Mouse (Mus musculus): ENCODE measurements around the gene Atoh7.
"Not testable (repeated sequence)": the region's sequence is repeated elsewhere in the genome, so short reads cannot be mapped to it uniquely, and the experiment has no call there.

Atoh7 gene

DNA sequence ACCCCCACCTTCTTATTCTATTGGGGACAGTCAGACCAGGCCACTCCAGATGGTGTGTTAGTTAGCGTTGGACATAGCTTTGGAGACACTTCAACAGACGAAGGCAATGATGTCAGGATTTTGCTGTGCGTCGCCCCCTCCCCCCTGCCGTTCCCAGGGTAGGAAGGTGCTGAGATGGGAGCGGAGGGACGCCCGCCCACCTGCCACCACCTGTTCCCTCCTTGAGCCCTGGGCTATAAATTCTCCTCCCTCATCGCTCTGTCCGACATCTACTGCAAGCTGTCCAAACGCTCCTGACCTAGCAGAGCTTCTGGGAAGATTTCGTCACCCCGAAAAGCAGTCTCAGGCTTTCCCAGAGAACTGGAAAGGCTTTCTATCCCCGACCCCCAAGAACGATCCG is at the start of gene Atoh7:
Gene Atoh7 (plus strand): TSS at position 131 of the 400 bp plus-strand sequence.
- peak; percentile 40 for DNase-seq

DNA sequence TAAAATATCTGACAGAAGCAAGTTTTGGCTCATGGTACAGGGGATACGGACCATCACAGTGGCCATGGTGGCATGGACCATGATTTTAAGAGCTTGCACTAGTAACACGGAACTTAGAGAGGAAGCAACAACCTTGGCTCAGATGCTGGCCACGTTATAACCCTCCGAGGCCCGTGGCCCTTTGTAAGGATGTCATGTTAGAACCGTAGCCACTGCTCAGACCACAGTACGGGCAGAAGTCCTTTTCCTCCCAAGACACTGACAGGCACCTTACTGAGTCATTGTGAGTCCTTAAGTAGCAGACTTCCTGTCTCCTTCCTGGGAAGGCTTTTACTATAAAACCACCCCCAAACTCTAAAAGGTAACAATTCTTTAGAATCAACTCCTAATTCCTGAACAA is 48.2 kb upstream of the Atoh7 start:
- no peak for DNase-seq

DNA sequence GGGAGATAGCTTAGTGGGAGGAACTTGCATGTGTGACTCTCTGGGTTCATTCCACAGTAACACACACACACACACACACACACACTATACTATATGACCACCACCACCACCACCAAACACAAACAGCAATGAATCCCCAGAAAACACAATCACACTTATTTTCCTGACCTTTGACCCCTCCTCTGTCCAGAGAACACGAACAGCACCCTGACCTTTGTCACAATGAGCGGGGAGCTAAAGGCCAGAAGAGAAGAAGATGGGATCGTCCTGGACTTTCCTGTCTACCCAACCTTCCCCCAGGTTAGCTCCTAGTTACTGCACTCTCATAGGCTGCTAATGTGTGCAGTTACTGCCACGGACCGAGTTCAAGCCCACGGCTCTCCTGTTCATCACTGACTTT is 47.4 kb upstream of the Atoh7 start:
- DNase-seq, result no peak

DNA sequence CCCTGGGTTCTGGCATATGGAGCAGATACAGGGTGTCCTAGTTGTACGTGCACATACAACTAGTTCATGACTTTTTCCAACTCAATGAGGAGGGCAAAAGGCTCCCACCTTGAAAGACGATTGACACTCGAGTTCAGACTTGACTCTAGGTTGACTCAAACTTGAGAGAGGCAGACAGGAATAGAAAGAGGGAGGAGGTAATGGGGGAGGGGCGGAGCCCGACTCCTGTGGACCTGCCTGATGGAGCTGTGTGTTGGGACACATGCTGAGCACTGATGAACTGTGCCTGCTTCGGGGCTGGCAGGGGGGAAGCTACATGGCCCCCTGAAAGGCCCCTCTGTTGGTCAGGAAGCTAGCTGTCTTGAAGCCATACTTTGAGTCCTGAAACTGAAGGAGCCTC is 46.4 kb upstream of the Atoh7 start:
- no peak for DNase-seq

DNA sequence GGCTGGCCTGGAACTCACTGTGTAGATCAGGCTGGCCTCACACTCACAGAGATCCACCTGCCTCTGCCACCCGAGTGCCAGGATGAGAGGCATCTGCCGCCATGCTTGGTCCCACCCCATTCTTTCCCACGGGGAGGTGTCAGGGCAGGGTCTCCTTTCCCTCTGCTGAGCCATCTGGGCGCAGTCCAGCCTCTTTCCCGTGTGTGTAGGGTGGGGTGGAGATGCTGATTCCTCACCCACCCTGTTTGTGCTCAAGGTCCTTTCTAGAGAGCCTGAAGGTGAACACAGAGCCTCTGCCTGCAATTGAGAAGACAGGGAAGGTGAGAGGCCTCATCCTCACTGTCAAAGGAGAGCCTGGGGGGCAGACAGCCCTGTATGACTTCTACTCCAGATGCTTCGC is 45.4 kb upstream of the Atoh7 start:
- not testable (repeated sequence) for DNase-seq

DNA sequence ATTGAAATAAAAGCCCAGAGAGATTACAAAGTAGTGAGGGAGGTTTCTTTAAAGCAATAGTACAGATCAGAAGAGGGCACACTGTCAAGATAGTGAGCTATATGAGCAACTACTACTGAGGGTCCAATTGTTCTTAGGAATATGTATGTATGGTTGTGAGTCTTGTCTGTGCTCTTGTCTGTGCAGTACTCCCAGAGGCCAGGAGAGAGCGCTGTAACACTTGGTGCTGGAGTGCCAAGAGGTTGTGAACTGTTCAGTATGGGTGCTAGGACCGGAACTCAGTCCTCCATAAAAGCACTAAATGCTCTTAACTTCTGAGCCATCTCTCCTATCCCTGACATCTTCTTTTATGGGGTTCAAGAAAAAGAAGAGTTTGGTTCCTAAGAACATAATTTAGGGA is 44.9 kb upstream of the Atoh7 start:
- no peak for DNase-seq

DNA sequence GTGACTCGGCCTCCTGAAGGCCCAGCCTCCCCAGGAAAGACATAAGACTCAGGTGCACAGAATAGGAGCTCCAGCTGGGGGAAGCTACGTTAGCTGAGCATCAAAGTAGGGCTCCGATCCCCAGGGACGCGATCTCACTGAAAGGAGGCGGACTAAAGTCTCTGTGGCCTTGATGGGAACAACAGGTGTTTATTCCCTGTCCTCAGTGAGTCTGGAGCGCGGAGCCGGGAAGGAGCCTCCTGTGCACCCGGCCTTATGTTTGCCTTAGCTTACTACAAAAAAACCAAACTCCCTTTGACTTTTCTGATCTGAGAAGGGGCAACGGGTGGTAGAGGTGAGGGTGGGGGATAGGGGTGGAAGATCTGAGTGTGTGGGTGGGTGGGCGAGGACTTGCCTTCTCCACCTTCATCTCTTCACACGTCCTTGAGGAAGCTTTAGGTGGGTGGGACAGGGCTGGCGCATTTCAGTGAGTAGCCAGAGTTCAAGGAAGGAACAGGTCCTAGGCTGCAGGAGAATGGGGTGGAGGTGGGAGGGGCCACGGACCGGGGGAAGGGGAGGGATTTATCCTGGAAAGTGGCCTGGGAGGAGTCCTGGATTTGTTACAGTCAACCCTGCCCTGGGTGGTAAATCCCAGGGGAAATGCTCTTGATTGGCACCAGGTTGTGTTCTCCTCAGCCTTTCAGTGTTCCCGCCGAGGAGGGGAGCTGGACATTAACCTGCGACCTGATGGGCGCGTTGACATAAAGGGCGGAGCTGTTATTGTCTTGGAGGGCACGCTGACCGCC is 42.3 kb upstream of the Atoh7 start:
- DNase-seq, result no peak

DNA sequence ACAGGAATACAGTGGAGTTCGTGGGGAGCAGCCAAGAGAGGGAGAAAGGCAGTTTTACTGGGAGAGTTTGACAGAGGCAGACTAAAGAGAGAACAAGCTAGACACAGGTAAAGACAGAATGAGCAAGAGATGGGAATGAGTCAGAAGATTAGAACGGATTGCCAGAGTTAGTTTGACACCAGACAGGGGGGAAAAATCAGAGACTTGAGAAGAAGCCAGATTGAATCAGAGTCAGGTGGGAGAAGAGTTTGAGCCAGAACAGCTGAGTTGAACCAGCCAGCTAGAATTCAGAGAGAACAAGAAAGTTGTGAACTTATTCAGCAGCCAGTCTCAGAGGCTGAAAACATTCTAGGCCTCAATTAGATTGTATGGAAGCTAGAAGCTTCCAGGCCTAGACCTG is 39.6 kb upstream of the Atoh7 start, which contains the start of gene Pbld1:
Gene Pbld1 (plus strand): TSS at position 301 of the 400 bp plus-strand sequence.
- no peak for DNase-seq

DNA sequence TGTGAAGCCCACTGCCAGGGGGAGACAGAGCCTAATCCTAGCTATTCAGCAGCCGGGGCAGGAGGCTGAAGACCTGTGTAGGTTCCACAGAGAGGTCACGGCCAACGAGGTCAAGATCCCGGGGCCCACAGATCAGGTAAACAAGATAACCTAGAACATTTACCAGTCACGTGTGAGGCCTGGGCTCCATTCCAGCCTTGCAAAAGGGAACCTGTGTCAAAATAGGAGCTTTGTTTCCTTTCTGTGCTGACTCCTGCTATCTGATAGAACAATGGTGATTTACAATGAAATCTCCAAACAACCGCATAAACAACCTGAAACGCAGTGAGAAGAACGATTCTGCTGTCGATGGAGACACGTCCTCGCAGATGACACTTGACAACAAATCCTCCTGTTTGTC is 39.0 kb upstream of the Atoh7 start:
- DNase-seq, result no peak

DNA sequence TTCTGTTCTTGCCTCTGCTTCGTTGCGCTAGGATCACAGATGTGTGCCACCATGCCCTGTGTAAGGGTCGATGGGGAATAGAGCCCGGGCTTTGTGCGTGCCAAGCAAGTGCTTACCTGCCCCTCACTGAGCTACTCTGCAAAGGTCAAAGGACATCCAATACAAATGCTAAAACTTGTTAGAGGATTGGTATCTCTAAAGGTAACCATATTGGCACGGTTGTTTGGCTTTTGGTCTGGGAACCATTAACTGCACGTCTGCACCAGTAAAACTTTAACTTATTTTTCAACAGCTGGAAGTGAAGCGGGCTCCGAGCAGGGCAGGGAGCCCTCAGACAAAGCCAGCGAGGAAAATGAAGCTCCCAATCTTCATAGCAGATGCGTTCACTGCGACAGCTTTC is 38.2 kb upstream of the Atoh7 start:
- no peak for DNase-seq

DNA sequence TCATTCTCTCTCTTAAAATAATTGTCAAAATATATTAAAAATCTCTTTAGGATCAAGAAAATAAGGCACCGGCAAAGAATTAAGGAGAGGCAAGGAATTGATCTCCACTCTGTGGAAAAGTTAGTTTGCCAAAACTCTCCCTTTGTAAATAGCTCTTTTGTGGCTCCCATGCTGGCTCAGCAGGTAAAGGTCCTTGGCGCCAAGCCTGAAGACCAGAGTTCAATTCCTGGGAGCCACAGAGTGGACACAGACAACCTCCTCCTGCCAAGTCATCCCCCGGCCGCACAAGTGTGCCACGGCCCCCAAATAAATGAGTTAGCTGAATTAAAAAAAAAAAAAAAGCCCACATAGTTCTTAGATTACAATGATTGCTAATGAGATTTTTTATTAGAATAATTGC is 36.8 kb upstream of the Atoh7 start:
- DNase-seq, result no peak

DNA sequence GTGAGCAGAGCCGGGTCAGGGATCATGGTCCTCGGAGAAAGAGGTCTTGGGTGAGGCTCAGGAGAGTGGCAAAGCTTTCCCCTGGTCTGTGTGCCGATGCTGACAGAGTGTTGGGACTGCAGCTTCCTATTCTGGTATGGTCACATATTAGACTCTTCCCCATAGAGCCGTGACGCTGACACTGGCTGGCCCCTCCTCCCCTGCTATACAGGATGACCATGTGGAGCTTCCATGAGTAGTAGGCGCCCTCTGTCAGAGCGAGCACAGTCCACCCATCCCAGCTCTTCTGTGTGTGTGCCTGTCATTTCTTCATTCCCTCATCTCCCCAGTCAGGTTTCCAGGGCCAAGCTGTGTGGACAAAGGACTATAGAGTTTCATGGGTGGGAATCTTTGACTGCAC is 36.1 kb upstream of the Atoh7 start:
- no peak for DNase-seq

DNA sequence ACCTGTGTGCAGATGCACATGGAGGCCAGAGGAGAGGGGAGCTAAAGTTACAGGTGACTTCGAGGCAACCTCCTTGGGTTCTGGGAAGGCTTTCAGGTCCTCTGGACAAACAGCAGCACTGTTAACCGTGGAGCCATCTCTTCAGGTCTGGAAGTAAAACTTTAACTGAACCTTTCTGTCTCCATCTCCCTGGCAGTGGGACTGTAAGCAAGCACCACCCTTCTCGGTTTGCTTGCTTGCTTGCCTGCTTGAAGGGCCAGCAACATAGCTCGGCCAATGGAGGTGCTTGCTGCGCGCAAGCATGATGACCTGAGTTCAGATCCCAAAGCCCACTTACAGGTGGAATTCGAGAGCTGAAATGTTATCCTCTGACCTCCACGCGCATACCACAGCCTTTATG is 34.9 kb upstream of the Atoh7 start:
- no peak for DNase-seq

DNA sequence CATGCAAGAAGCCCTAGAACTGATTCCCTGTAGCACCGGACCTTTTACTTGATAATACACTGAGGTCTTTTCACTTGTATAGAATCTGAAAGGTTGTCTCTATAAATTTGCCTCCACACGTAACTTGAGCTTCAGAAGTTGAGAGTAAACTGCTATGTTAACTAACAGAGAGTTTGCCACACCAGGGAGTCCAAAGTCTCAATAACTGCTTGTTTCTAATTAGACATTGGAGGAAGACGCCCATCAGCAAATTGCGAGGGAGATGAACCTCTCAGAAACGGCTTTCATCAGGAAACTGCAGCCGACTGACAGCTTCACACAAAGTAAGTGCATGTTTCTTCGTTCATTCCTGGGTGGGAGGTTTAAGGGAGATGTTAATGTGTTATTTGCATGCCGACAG is 33.9 kb upstream of the Atoh7 start:
- no peak for DNase-seq

DNA sequence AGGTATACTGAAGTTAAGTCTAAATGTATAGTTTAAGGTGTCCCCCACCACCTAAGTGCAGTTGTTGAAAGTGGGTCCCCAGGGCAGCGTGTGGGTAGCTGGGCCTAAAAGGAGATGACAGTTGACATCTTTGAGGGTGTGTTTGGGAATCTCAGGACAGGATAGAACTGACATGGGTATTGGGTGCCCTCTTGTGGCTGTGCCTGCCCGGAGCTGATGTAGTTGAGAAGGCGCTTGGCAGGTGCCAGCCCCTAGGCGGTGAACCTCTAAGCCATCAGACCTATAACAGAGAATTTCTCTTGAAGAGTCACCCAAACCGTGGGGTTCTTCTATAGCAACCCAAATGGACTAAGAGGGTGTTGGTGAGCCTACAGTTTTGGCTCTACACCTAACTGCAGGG is 33.5 kb upstream of the Atoh7 start:
- DNase-seq, result peak; percentile 62

DNA sequence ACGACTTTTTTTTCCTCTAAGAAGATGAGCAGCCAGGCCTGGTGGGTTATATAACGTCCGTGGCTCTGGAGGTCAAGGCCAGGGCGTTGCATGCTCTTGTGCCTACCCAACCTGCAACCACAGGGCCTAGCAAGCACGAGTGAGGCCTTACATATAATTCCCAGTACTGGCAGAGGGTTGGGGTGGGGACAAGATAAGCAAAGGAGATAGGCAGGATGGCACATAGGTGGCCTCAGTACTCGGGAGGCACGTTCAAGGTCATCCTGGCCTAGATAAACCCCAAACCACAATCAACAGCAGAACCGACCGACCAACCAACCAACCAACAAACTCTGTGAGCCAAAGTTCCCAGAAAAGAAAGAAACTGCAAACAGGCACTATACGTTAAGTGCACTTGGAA is 13.1 kb upstream of the Atoh7 start:
- DNase-seq, result no peak

DNA sequence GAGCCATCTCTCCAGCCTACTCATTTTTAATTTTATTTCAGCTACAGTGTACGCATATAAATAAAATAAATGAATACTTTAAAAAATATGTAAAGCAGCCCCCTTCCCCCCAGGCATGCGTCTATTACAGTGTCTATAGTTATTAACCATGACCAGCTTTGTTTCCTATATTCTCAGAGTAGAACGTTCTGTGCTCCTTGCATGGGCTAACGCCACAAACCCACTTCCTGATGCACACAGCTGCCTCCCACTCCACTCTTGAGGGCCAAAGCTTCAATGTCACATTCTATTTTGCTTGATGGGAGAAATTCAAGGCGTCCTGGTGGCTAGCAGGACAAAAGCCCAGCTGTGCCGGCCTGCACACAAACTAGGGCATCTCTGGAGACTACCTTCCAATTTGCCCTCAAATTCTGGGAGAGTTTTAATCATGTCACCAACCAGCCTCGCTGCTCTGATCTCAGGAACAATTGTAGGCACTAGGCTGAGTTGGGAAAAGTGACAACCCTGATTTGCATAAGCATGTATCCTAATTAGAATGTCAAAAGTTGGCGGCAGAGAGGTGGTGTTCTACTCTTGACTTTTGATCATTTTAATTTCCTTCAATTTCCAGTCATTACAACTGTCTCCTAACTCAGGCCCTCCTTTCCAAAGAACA is 10.2 kb upstream of the Atoh7 start:
- DNase-seq, result no peak

DNA sequence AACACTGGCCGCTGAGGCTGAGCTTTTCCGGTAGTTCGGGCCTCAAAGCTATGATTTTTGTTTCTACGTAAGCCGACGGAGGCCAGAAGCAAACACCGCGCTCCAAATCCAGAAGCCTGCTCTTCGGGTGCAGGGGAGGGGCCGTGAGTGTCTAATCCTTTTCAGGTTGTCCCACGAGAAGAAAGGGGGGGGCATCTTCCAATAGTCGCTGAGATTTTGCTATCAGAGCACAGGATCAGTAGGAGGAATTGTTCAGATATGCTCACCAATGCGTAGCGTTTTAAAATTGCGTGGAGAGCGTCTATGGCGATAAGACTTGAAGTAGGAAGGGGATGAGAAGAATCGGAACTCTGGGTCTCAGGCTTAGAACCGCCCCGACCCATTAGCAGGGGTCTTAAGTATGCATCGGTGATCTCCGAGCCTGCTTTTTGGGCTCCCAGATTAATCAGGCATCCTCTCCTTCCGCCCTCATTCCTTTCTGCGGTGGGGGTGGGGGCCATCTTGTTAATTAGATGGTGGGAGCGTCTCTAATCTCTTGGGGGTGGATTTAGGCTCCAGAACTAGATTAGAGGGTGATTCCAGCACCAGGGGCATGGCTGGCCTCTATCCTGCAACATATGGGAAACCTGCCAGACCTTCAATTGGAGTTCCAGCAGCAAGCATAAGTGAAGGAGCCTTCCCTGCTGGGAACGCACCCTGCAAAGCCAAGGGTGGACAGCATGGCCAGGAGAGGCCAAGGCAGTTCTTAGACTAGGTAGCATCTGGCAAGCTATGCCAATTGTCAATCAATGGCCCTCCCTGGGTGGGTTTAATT is 9.5 kb upstream of the Atoh7 start:
- peak; percentile 23 for DNase-seq

DNA sequence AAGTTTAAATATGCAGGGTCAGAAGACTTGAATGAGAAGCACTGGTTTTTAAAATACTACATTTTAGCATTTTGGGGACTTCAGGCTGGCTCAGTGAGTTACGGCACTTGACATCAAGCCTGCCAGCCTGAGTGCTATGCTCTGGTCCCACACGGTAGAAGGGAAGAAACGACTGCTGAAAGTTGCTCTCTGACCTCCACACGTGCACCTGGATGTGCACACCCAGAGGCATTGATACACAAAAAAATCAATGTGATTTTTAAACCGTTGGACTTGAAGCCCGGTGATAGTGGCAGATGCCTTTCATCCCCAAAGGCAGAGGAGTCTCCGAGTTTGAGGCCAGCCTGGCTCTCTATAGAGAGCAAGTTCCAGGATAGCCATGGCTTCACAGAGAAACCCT is 7.5 kb upstream of the Atoh7 start:
- no peak for DNase-seq

DNA sequence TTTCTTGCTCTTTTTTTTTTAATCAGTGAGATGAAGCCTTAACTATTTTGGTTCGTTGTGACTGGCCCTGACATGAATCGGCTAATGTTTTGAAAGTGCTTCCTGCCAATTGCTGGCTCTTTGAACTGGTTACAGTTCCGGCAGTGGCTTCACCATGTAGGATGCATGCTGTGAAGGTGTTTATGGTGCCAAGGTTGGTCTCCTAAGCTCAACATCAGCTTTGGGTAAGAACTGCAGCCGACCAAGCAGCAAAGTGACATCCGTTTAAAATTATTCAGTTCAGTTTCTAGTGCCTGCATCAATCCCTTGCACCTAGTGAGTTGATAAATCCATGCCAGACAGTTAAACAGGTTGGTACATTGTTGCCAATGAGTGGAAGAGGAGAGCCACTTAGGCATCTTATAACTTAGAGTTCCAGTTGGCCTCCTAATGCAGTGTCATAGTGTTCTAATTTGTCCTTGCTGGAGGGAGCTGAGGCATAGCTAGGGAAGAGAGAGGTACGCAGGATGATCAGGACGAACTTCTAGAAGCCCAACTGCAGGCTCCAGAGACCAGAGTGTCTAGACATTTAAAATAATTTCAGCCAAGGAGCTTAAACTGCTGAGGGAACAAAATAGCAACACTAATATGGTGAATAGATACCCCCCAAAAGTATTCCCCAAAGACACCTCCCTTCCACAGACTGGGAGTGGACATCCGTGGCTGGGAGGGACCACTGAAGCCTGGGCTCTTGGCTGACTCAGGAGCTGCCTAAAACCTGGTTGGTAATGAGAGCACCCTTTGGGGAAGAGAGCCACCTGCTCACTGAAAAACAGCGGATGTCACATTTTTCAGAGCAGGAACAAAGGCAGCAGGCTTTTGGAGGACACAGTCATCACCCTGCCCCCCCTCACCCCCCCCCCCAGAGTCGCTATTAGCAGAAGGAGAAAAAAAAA is 6.6 kb upstream of the Atoh7 start:
- DNase-seq, result no peak

DNA sequence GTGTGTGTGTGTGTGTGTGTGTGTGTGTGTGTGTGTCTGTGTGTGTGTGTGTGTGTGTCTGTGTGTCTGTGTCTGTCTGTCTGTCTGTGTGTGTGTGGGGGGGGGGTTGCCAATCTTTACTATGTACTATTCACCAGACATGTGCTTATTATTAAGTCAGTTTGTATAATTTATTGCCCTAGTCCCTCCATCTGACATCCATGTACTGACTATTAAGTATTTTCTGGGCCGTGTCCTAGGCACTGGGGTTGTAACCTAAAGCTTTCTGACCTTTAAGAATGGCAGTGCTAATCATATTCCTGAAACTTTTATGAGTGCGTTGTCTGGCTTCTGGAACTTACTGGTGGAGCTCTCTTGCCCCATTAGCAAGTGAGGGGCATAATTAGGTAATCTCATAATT is 2.7 kb upstream of the Atoh7 start:
- DNase-seq, result no peak

DNA sequence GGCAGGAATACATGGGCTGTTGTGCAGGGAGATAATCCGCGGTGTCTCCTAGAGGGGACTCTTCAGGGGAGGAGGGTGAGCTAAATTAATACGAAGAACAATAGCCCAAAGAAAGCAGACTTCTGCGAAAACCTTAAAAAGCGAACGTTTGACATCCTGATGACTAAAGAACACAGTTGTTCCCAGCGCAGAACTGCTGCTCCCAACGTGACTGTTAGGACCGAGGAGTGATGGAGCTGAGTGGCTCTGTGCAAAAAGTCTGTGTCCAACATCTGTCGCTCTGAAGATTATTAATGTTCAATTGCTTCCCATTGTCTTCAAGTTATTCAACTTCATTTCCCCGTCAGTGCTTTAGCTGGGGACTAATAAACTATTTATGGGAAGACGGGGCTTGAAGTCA is 1.3 kb upstream of the Atoh7 start:
- no peak for DNase-seq
